Mouse (Mus musculus): Measurements from ENCODE around the gene Prkar1a. TPM values are rescaled to one million over a fixed set of nuclear protein-coding genes. Genes with fewer than 3 reads are reported as not detected.

The Prkar1a gene
- polyA plus RNA-seq, 1 experiment, result 415 TPM

GRCm38 (mm10) chr11:109670026-109670916 is 21.1 kb downstream of the Prkar1a start:
- peak; percentile 59 for TF ChIP-seq CTCF (IDR thresholded peaks at IDR 0.05; ENCODE audit: extremely low read depth, insufficient read depth, low read length)
- TF ChIP-seq POLR2A (IDR thresholded peaks at IDR 0.05; ENCODE audit: extremely low read depth, insufficient read depth, low read length), result no peak
- H3K27ac ChIP-seq (ENCODE audit: insufficient read depth, low read length), result peak overlapping the region; percentile 11; the same call in 1 of the 2 replicates
- H3K4me3 ChIP-seq (ENCODE audit: insufficient read depth, low read length), result no peak overlapping the region
- H3K4me1 ChIP-seq (ENCODE audit: control insufficient read depth, insufficient read depth, low read length), result no peaks in the 10 kb centered on the region

GRCm38 (mm10) chr11:109671136-109672020 is 22.2 kb downstream of the Prkar1a start:
- H3K4me3 ChIP-seq (ENCODE audit: insufficient read depth, low read length), result no peak overlapping the region
- no peaks in the 10 kb centered on the region for H3K4me1 ChIP-seq (ENCODE audit: control insufficient read depth, insufficient read depth, low read length)
- no peak overlapping the region for H3K27ac ChIP-seq (ENCODE audit: insufficient read depth, low read length)
- TF ChIP-seq CTCF (IDR thresholded peaks at IDR 0.05; ENCODE audit: extremely low read depth, insufficient read depth, low read length), result no peak
- no peak for TF ChIP-seq POLR2A (IDR thresholded peaks at IDR 0.05; ENCODE audit: extremely low read depth, insufficient read depth, low read length)

GRCm38 (mm10) chr11:109672021-109672324 is 22.8 kb downstream of the Prkar1a start:
- Histone ChIP-seq H3K4me1 (ENCODE audit: control insufficient read depth, insufficient read depth, low read length) (no peaks in the 10 kb centered on the region), H3K4me3 (ENCODE audit: insufficient read depth, low read length) (no peak overlapping the region), H3K27ac (ENCODE audit: insufficient read depth, low read length) (no peak overlapping the region)
- TF ChIP-seq POLR2A (IDR thresholded peaks at IDR 0.05; ENCODE audit: extremely low read depth, insufficient read depth, low read length), result no peak

GRCm38 (mm10) chr11:109672396-109672795 is 23.2 kb downstream of the Prkar1a start:
- H3K4me3 ChIP-seq (ENCODE audit: insufficient read depth, low read length), result no peak overlapping the region
- TF ChIP-seq CTCF (IDR thresholded peaks at IDR 0.05; ENCODE audit: extremely low read depth, insufficient read depth, low read length), result no peak
- no peak for TF ChIP-seq POLR2A (IDR thresholded peaks at IDR 0.05; ENCODE audit: extremely low read depth, insufficient read depth, low read length)

GRCm38 (mm10) chr11:109672881-109673739 is 23.9 kb downstream of the Prkar1a start:
- H3K4me1 ChIP-seq (ENCODE audit: control insufficient read depth, insufficient read depth, low read length), result no peaks in the 10 kb centered on the region
- H3K27ac ChIP-seq (ENCODE audit: insufficient read depth, low read length), result no peak overlapping the region
- no peak overlapping the region for H3K4me3 ChIP-seq (ENCODE audit: insufficient read depth, low read length)
- TF ChIP-seq POLR2A (IDR thresholded peaks at IDR 0.05; ENCODE audit: extremely low read depth, insufficient read depth, low read length) (no peak), CTCF (IDR thresholded peaks at IDR 0.05; ENCODE audit: extremely low read depth, insufficient read depth, low read length) (no peak)

More at GRCm38 (mm10) chr11:109672396-109672795, 23.2 kb downstream of the Prkar1a start:
- Histone ChIP-seq H3K27ac (ENCODE audit: insufficient read depth, low read length) (no peak overlapping the region), H3K4me1 (ENCODE audit: control insufficient read depth, insufficient read depth, low read length) (no peaks in the 10 kb centered on the region)

GRCm38 (mm10) chr11:109673741-109674140 is 24.5 kb downstream of the Prkar1a start:
- TF ChIP-seq CTCF (IDR thresholded peaks at IDR 0.05; ENCODE audit: extremely low read depth, insufficient read depth, low read length) (no peak), POLR2A (IDR thresholded peaks at IDR 0.05; ENCODE audit: extremely low read depth, insufficient read depth, low read length) (no peak)
- no peaks in the 10 kb centered on the region for H3K4me1 ChIP-seq (ENCODE audit: control insufficient read depth, insufficient read depth, low read length)
- no peak overlapping the region for H3K27ac ChIP-seq (ENCODE audit: insufficient read depth, low read length)
- no peak overlapping the region for H3K4me3 ChIP-seq (ENCODE audit: insufficient read depth, low read length)

- TF ChIP-seq POLR2A (IDR thresholded peaks at IDR 0.05; ENCODE audit: extremely low read depth, insufficient read depth, low read length) (no peak), CTCF (IDR thresholded peaks at IDR 0.05; ENCODE audit: extremely low read depth, insufficient read depth, low read length) (no peak)
- Histone ChIP-seq H3K4me3 (ENCODE audit: insufficient read depth, low read length) (no peak overlapping the region), H3K4me1 (ENCODE audit: control insufficient read depth, insufficient read depth, low read length) (no peaks in the 10 kb centered on the region), H3K27ac (ENCODE audit: insufficient read depth, low read length) (no peak overlapping the region)
Observed at GRCm38 (mm10) chr11:109674542-109674941, 25.3 kb downstream of the Prkar1a start.

GRCm38 (mm10) chr11:109675208-109675607 is 26.0 kb downstream of the Prkar1a start:
- no peak overlapping the region for H3K4me3 ChIP-seq (ENCODE audit: insufficient read depth, low read length)
- H3K4me1 ChIP-seq (ENCODE audit: control insufficient read depth, insufficient read depth, low read length), result no peaks in the 10 kb centered on the region
- no peak overlapping the region for H3K27ac ChIP-seq (ENCODE audit: insufficient read depth, low read length)
- TF ChIP-seq CTCF (IDR thresholded peaks at IDR 0.05; ENCODE audit: extremely low read depth, insufficient read depth, low read length) (no peak), POLR2A (IDR thresholded peaks at IDR 0.05; ENCODE audit: extremely low read depth, insufficient read depth, low read length) (no peak)

- H3K27ac ChIP-seq (ENCODE audit: insufficient read depth, low read length), result no peak overlapping the region
- no peaks in the 10 kb centered on the region for H3K4me1 ChIP-seq (ENCODE audit: control insufficient read depth, insufficient read depth, low read length)
- TF ChIP-seq POLR2A (IDR thresholded peaks at IDR 0.05; ENCODE audit: extremely low read depth, insufficient read depth, low read length) (no peak), CTCF (IDR thresholded peaks at IDR 0.05; ENCODE audit: extremely low read depth, insufficient read depth, low read length) (no peak)
- no peak overlapping the region for H3K4me3 ChIP-seq (ENCODE audit: insufficient read depth, low read length)
Observed at GRCm38 (mm10) chr11:109675771-109676170, 26.6 kb downstream of the Prkar1a start.
